Mouse (Mus musculus): ENCODE results near the gene Wnt2b. TPM values are rescaled to one million over a fixed set of nuclear protein-coding genes. Genes with fewer than 3 reads are reported as not detected.

Wnt2b gene
- under 0.01 TPM in 1 of 2 replicates, not detected in the other for total RNA-seq (2017)

DNA sequence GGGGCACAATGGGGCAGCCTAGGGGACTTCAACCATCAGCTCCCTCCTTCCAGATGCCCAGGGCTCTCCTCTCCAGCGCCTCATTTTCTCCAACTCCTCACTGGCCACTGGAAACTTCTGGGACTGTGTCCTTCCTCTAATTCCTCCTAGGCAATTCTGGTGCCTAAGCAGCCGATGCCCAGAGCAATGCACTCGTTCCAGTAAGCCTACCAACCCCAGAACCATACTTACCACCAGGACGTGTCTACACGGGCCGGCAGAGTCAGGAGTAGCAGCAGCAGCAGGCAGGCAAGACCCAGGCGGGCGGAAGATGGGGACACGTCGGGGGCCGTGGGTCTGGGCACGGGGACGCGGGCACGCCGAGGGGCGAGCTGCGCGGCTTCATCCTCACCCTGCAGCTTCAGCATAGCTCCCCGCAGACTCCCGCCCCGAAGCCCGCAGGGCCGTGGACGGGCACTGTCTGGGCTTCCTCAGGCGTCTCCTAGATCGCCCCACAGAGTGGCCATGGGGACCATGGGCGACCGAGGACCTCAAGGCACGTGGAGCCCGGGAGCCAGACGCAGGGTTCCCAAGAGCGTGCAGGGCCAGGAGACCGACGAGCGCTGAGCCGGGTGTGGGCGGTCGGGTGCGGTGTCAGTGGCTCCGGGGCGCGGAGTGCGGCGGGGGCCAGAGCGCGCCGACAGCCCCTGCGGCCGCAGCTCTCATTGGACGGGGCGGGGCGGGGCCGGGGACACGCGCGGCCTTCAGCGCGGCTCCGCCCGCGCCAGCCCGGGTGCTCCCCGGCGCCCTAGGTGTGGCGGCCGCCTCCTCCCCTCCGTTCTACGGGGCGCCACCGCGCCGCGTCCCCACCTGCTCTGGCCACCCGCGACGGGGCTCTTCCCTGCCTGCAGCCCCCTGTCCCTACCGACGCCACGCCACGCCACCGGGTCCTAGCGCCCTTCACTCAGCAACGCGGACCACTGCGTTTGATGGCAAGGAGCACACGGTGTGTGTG lies at the start of gene Wnt2b:
Wnt2b (minus strand) TSS at position 856 of the 994 bp plus-strand sequence.
- ATAC-seq (replicated peaks; ENCODE audit: low read depth, poor library complexity, severe bottlenecking), result peak; percentile 33

DNA sequence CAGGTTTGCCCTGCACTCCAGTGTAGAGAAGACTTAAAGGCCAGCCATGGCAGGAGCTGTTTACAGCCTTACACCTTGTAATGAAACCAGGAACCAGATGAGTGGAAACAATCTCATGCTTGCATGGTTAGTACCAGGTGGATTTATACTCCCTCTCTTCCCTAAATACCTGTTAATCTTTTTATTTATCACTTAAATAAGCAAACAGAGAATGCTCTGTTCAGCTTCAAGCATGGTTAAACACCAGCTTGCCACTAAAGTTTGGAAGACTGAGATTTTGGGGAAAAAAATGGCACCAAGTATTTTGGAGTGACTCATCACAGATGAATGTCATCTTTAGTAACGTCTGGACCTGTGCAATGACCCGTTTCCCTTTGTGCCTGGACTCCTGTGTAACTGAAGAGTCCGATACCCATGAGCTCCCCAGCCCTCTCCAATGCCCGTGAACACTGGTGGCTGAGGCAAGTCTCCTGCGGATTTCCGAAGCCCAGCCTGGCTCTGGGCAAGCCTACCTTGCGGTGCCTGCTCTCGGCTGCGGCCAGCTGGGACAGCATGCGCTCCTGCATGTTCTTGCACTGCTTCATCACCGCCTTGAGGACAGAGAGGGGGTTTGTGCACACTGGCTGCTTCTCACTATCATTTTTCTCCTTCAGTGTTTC lies 49.1 kb upstream of the Wnt2b start:
- ATAC-seq (replicated peaks; ENCODE audit: low read depth, poor library complexity, severe bottlenecking), result no peak

DNA sequence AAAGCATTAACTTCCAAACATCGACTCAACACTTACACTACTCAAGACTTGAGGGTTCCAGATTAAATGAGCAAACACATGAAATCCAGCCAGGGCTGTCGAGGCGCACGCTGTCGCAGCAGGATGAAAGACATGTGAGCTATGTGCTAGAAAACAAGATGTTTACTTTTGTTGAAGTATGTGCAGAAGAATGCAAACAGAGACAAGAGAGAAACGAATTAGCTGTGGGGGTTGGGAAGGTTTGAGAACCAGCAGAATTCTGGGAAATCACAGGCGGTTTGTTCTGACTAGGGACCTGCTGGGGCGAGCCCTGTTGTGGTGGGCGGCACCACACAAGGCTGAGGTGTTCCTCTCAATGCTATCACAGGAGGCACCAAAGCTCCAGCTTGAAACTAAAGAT lies 46.3 kb upstream of the Wnt2b start:
- no peak for ATAC-seq (replicated peaks; ENCODE audit: low read depth, poor library complexity, severe bottlenecking)

DNA sequence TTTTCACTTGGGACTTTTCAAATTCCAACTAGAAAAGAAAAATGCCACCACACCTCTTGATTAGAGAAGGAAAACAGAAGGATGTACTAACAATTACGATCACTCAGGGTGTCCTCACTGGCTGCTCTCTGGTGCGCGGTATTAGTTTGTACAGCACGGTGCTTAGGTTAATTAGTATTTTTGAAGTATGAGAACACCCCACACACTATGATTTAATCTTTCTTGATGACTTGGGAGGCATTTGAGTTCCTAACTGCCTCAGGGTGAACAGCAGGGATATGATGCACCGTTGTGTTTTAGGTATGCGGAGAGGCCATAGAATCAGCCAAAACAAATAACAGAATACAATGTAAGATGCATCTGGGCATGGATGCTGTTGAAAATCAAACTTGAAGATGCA lies 44.4 kb upstream of the Wnt2b start:
- no peak for ATAC-seq (replicated peaks; ENCODE audit: low read depth, poor library complexity, severe bottlenecking)

DNA sequence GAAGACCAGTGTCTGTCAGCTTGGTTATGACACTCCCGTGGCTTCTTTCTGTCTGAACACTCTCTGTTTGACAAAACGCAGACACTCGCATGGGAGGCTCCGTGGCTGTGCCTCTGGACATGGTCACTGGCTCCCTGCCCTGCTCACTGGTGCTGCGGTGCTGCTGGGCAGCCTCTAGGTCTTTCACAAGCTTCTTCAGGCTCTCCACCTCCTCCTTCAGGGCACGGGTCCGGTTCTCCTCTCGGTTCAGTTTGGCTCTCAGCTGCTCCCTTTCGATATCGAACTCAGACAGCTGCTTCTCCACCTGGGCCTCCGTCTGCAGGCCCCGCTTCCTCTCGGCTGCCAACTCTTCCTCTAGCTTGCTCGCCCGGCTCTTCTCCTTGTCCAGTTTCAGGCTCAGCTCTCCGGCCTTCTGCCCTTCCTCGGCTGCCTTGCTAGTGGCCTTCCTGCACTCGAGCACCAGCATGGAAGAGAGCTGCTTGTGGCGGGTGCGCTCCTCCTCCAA lies 43.9 kb upstream of the Wnt2b start:
- no peak for ATAC-seq (replicated peaks; ENCODE audit: low read depth, poor library complexity, severe bottlenecking)

DNA sequence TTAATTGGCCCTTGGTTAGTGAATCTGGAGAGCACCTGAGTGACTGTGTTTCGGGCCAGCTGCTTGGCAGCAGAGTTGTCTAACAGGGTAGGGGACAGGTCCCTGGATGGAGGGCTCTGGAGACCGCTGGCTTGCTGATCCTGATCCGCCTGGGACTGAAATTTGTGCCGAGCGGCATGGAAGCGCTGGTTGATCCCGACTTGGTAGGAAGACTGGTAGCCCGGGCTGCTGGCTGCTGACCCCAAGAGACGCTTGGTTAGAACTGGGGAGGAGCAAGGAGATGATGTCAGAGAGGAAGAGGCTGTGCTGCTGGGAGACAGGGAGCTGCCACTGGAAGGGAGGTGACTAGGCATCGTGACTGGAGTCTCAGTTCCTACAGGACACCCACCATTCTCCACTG lies 43.3 kb upstream of the Wnt2b start:
- no peak for ATAC-seq (replicated peaks; ENCODE audit: low read depth, poor library complexity, severe bottlenecking)

DNA sequence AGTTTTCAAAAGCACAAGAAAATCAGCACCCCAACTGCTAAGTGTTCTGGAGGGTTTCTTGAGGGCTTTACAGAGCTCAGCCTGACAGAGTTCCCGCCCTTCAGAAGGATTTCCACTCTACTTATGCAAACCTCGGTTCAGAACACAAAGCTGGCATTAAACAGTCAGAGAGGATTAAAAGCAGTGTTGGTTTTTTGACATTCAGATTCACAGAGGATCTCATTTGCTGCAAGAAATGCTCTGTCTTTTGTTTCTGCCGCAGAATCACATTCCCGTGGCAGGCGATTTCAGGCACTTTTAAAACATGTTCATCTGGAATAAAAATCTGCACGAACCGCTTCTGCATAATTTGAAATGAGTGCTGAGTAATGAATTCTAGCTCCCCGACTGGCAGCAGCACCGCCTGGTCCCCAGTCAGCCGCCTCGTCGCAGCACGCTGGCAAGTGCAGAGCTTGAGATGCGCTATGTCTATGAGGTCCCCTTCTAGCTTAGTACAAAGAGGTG lies 42.3 kb upstream of the Wnt2b start:
- no peak for ATAC-seq (replicated peaks; ENCODE audit: low read depth, poor library complexity, severe bottlenecking)

DNA sequence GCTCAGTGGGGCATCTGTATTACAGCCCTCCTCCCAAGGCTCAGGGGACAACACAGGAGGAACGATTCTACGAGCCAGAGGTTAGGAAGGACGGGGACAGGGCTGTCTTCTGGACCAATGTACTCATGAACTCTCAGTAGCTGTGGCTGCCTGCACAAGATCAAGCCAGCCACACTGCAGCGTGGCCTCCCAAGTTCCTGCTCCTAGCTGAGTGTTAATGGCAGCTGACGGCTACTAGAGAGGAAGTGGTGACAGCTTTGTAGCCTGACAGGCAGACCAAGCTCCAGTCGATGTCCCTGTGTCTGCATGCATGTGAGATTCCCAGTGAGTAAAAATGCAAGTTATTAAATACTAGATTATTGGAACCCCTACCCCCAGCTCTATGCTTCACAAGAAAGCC lies 39.7 kb upstream of the Wnt2b start:
- ATAC-seq (replicated peaks; ENCODE audit: low read depth, poor library complexity, severe bottlenecking), result peak; percentile 74

DNA sequence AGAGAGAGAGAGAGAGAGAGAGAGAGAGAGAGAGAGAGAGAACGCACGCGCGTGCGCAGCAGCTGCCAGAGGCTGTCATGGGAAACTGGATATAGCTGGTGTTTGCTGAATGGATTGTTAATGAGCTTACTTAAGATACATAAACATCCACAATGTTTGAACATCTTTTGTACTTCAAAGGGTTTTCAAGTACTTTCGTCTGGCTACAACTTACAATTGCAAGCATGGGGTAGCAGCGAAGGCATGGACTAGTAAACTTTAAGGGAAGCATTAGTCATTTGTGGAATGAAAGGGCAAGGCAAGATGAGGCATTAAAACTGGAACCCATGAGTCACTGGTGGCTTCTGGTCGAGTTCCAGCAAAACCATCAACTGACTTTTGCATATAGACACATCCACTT lies 38.8 kb upstream of the Wnt2b start:
- ATAC-seq (replicated peaks; ENCODE audit: low read depth, poor library complexity, severe bottlenecking), result no peak

DNA sequence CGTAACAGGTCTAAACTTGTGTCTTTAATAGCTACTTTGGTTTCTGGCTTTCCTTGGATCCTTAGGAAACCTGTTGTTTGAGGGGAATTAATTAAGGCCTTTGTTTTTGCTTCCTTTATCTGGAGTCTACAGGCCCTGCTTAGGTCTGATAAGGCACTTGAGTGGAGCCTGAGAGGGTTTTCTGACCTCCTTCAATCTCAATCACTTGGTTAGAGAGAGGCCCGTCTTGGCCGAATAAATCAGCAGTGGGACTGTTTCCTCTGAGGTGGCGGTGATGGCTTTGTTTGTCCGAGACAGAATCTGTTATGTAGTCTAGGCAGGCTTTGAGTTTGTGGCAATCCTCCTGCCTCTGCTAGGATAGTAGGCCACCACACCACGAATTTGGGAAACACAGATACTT lies 35.8 kb upstream of the Wnt2b start:
- no peak for ATAC-seq (replicated peaks; ENCODE audit: low read depth, poor library complexity, severe bottlenecking)

DNA sequence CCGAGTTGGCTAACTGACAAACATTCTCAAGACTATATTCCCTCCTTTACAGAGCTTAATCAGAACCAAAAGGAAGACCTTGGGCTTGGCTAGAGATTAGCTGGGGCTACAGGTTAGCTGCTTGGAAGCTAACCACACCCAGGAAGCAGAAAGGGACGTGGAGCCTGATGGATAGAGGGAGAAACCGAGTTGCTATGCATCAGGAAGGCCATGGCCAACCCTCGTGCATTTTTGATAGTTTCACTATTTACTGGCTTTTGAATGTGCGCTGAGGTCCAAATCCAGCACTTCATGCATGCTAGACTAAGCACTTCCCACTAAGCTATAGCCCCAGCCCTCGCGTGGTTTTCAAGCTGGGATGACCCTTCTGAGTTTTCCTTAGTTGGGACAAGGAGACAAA lies 34.0 kb upstream of the Wnt2b start:
- no peak for ATAC-seq (replicated peaks; ENCODE audit: low read depth, poor library complexity, severe bottlenecking)

DNA sequence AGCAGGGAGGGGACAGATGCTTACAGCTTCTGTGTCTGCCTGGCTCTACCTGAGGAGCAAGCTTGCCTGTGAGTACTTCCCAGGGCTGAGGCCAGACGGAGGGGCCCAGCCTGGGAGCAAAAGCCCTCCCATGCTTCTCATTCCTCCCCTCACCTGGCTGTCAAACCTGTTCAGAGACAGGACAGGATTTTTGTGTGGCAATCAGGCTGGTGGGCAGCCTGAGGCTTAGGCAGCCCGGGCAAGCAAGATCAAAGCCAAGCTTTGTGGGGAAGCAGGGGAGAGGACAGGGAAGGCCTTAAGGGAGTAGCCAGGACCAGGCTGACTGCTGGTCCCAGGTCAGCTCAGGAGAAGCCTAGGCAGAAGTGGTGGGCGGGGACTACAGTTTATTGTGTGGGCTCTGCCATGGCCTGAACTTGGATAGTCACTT lies 32.7 kb upstream of the Wnt2b start:
- no peak for ATAC-seq (replicated peaks; ENCODE audit: low read depth, poor library complexity, severe bottlenecking)

DNA sequence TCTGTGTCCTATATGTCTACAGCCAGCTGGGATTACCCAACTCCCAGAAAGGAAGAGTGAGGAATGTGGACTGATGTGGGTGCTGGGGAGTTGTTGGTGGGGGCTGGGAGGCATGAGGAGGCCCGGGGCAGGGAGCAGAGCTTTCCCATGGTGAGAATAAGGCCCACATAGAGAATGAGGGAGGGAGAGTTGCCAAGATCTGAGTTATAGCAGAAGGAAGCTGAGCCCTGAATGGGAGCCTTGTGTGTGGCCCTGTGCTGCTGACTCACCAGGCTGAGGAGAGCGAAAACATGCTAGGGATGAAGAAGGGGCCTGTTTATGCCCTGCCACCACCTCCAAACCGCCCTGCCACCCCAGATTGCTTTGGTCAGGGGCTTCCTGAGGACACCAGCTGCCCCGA lies 32.1 kb upstream of the Wnt2b start:
- ATAC-seq (replicated peaks; ENCODE audit: low read depth, poor library complexity, severe bottlenecking), result no peak

DNA sequence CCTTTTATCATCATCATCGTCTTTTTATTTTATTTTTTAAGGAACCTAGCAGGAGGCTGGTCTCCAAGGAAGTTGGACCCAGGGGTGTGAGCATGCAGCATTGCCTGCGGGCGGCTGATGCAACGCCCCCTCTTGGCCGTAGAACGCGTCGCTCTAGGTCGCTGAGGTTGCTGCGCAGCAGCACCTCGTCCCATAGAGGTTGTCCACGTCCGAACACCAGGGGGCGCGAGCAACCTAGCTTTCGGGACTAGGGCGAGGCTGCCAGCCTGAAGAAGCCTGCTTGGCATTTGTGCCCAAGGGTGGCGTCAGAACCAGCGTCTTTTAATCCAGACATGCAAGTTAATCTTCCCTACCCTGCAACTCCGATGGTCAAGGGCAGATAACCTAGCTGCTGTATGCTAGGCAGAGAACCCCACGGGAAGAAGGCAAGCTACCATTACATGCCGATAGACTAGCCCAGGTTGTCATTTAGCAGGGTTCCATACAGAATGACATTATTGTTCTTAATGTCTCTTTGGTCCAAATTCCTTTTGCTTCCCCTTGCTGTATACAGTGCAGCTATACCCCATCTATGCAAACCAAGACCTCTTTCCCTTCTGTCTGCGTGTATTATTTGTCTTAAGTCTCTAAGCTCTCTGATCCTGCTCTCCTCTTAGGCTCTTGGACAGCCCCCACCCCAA lies 31.1 kb upstream of the Wnt2b start:
- ATAC-seq (replicated peaks; ENCODE audit: low read depth, poor library complexity, severe bottlenecking), result peak; percentile 99

DNA sequence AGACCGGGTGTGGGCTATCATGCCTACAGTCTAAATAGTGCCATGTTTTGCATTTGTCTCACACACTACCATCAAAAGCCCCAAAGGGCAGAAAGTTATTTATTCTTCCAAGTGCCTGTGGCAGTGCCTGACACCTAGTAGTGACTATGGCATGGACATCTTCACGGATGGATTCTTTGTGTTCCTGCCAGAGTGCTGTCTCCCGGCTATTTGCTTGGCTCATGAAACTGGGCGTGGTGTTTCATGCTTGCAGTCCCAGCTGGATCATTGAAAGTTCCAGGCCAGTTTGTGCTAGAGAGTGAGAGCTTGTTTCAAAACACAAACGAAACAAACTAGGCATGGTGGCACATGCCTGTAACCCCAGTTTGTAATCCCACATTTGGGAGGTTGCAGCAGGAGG lies 30.0 kb upstream of the Wnt2b start:
- no peak for ATAC-seq (replicated peaks; ENCODE audit: low read depth, poor library complexity, severe bottlenecking)

DNA sequence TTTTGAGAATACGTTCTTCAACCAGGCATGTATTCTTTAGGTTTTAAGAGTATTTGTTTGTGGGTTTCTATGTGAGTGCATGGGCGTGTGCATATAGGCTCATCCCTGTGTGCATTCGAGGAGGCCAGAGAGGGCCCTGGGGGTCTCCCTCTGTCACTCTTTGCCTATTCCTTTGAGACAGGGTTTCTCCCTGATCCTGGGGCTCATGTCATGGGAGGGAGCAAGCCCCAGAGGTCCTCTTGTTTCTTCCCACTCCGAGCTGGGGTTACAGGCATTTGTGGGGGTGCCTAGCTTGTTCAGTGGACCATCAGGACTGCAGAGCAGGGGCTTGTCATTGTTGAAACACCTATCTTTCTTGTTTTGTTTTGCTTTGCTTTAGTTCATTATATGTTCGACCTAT lies 26.2 kb upstream of the Wnt2b start:
- no peak for ATAC-seq (replicated peaks; ENCODE audit: low read depth, poor library complexity, severe bottlenecking)

DNA sequence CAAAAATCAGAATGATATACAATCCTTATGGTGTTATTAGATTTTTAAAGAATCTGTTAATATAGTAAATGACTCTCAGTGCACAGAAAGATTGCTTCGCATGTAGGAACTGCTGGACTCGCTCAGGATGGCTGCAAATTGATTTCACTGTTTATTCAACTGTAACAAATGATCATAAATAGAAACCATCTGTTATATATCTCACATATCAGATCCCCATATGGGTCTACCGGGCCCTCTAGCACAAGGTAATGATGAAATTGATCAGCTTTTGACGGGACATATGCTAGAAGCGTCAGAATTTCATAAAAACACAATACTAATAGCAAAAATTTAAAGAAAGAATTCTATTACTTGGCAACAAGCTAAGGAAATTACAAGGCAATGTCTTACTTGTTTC lies 18.0 kb upstream of the Wnt2b start:
- no peak for ATAC-seq (replicated peaks; ENCODE audit: low read depth, poor library complexity, severe bottlenecking)

DNA sequence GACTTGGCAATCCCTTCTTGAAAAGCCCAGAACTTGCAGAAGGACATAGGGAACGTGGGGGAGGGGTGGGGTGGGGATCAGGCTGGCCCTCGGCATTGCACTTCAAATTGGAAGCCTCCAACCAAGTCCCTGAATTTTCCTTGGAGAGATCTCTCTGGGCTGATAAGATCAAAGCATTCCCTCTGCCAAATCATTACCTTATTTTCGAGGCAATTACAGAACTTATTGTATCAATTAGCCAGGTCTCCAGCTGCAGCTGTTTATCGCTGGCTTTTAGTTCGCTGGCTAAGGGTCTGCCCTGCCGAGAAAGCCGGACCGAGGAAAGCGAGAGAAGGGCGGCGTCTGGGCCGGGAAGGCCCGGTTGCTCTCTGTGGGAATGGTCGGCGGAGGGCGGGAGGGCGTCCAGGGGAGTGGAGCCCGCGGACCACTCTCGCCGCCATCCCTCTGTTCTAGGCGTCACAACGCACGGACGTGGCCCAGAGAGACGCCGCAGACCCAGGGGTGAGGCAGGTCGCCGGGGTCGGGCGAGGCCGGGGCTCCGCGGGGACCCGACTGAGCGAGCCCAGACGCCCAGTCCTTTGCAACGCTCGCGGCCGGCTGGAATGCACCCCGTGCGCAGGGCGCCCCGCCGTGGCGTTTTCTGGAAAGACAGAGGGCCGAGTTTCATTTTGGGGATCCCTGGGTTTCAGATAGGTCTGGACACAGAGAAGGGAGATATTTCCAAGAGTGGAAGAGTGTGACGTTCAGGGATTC lies 6.0 kb upstream of the Wnt2b start:
- peak; percentile 86 for ATAC-seq (replicated peaks; ENCODE audit: low read depth, poor library complexity, severe bottlenecking)

DNA sequence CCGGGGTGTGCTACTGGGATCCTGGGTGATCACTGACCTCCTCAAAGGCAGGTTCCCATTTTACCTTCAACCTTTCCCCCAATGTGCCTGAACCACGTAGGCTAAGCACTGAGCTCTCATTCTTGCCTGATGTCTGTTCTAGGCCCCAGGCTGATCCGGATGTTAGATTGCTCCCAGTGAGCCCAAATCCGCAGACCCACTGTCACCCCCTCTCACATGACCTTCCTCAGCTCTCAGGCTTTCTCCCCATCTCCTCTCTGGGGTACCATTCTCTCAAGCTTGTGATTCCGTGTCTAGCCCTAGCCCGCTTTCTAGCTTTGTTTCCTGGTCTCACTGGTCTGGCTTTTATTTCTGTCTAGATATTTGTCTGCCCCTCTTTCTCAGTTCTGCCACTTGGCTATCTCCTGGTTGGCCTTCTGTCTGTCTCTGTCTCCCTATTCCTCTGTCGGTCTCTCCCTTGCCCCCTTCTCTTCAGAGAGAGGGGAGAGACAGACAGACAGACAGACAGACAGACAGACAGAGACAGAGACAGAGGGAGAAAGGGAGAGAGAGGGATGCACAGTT lies 4.4 kb upstream of the Wnt2b start:
- no peak for ATAC-seq (replicated peaks; ENCODE audit: low read depth, poor library complexity, severe bottlenecking)
